Mouse (Mus musculus) CH12.LX (cell line): ENCODE data around the gene Muc3. TPM values are rescaled to one million over a fixed set of nuclear protein-coding genes. Genes with fewer than 3 reads are reported as not detected.

Experiments used
- DNase-seq: peaks from one replicate; pipeline ENCODE4 v3.0.0-alpha.2; 2013; ENCODE audit errors: extremely low read depth
- H3K27ac ChIP-seq: 2 replicates; pipeline ENCODE4 v1.5.1; 2012; ENCODE audit warnings: low read depth, mild to moderate bottlenecking, control low read depth, moderate library complexity; ENCODE audit not compliant: insufficient read depth
- H3K27me3 ChIP-seq: replicated peaks from 2 replicates; pipeline ENCODE3; 2012; ENCODE audit warnings: inconsistent platforms
- H3K36me3 ChIP-seq, 2 experiments: replicated peaks in 1 of 2; 2 replicates each; pipeline versions ENCODE3 to v1.6.1; 2012; ENCODE audit warnings: inconsistent platforms in 1 of 2, low read length in 1 of 2, mild to moderate bottlenecking in 1 of 2, mixed read lengths in 1 of 2, moderate library complexity in 1 of 2; ENCODE audit not compliant: control insufficient read depth in 1 of 2, insufficient read depth in 1 of 2
- H3K4me1 ChIP-seq, 2 experiments: 2 replicates each; pipeline ENCODE4 v1.6.1; 2012; ENCODE audit warnings: inconsistent platforms in 1 of 2, moderate library complexity in 1 of 2; ENCODE audit not compliant: insufficient read depth in 2 of 2, control insufficient read depth in 1 of 2
- H3K4me2 ChIP-seq: 2 replicates; pipeline ENCODE4 v1.6.1; 2012; ENCODE audit warnings: low read depth, mild to moderate bottlenecking, control low read depth; ENCODE audit not compliant: poor library complexity, insufficient read depth, severe bottlenecking
- H3K4me3 ChIP-seq, 3 experiments: fragments of 150-350 bp in 1 of 3; sonication (generic) in 1 of 3; replicated peaks in 1 of 3; 2 replicates each; pipeline versions ENCODE3 to v1.5.1; 2011 to 2012; ENCODE audit warnings: low read depth in 2 of 3, low read length in 2 of 3, mild to moderate bottlenecking in 2 of 3, moderate library complexity in 2 of 3, control low read depth in 1 of 3, improper control_type of control experiment in 1 of 3, inconsistent platforms in 1 of 3, mixed read lengths in 1 of 3; ENCODE audit not compliant: poor library complexity in 1 of 3
- H3K79me2 ChIP-seq: replicated peaks from 2 replicates; pipeline ENCODE4 v1.6.1; 2012; ENCODE audit warnings: mild to moderate bottlenecking, moderate library complexity; ENCODE audit not compliant: control insufficient read depth, poor library complexity, insufficient read depth, severe bottlenecking; ENCODE audit errors: extremely low read depth
- H3K9ac ChIP-seq: 2 replicates; pipeline ENCODE4 v1.6.1; 2012; ENCODE audit warnings: low read depth, mild to moderate bottlenecking, control low read depth, moderate library complexity; ENCODE audit not compliant: insufficient read depth
- H3K9me3 ChIP-seq: replicated peaks from 2 replicates; pipeline ENCODE3; 2012; ENCODE audit warnings: low read length, inconsistent platforms, mixed read lengths
- CHD2 ChIP-seq: IDR thresholded peaks from 2 replicates; pipeline ENCODE4 v1.6.1; 2011; ENCODE audit warnings: low read length, improper control_type of control experiment
- CTCF ChIP-seq, 2 experiments: IDR thresholded peaks in 1 of 2; conservative IDR thresholded peaks in 1 of 2; 2 replicates each; pipeline ENCODE4 v1.5.1; 2011 to 2012; ENCODE audit warnings: low read depth in 2 of 2, low read length in 2 of 2, improper control_type of control experiment in 1 of 2, inconsistent platforms in 1 of 2, mild to moderate bottlenecking in 1 of 2, moderate library complexity in 1 of 2
- E2F4 ChIP-seq: IDR thresholded peaks from 2 replicates; pipeline ENCODE4 v1.6.1; 2011; ENCODE audit warnings: low read depth, low read length, improper control_type of control experiment; ENCODE audit not compliant: insufficient replicate concordance
- ELF1 ChIP-seq: IDR thresholded peaks from 2 replicates; pipeline ENCODE4 v1.6.1; 2014; ENCODE audit warnings: low read depth, mild to moderate bottlenecking, inconsistent platforms, low read length, improper control_type of control experiment
- EP300 ChIP-seq: IDR thresholded peaks from 2 replicates; pipeline ENCODE4 v1.6.1; 2011; ENCODE audit warnings: low read length, improper control_type of control experiment
- HCFC1 ChIP-seq: IDR thresholded peaks from 2 replicates; pipeline ENCODE4 v1.6.1; 2012; ENCODE audit warnings: low read depth, mild to moderate bottlenecking, inconsistent platforms, low read length, improper control_type of control experiment
- IRF4 ChIP-seq: IDR thresholded peaks from 2 replicates; pipeline ENCODE4 v1.6.1; 2014; ENCODE audit warnings: low read depth, mild to moderate bottlenecking, inconsistent platforms, low read length, improper control_type of control experiment
- JUN ChIP-seq: IDR thresholded peaks from 2 replicates; pipeline ENCODE4 v1.6.1; 2011; ENCODE audit warnings: low read depth, mild to moderate bottlenecking, low read length, improper control_type of control experiment, moderate library complexity; ENCODE audit not compliant: insufficient read depth
- MAFK ChIP-seq: IDR thresholded peaks from 2 replicates; pipeline ENCODE4 v1.6.1; 2011; ENCODE audit warnings: low read length, improper control_type of control experiment; ENCODE audit not compliant: insufficient replicate concordance
- MAZ ChIP-seq: IDR thresholded peaks from 2 replicates; pipeline ENCODE4 v1.6.1; 2012; ENCODE audit warnings: low read depth, mild to moderate bottlenecking, inconsistent platforms, low read length, improper control_type of control experiment, moderate library complexity
- MXI1 ChIP-seq: IDR thresholded peaks from 2 replicates; pipeline ENCODE4 v1.6.1; 2011; ENCODE audit warnings: mild to moderate bottlenecking, low read depth, low read length, improper control_type of control experiment
- MYC ChIP-seq: IDR thresholded peaks from 2 replicates; pipeline ENCODE4 v1.6.1; 2011; ENCODE audit warnings: low read depth, mild to moderate bottlenecking, improper control_type of control experiment, low read length
- NELFE ChIP-seq: IDR thresholded peaks from 2 replicates; pipeline ENCODE4 v1.6.1; 2011; ENCODE audit warnings: low read depth, low read length, improper control_type of control experiment
- NRF1 ChIP-seq: IDR thresholded peaks from 2 replicates; pipeline ENCODE4 v1.6.1; 2014; ENCODE audit warnings: low read depth, mild to moderate bottlenecking, inconsistent platforms, low read length, improper control_type of control experiment, moderate library complexity
- PAX5 ChIP-seq: IDR thresholded peaks from 2 replicates; pipeline ENCODE4 v1.6.1; 2012; ENCODE audit warnings: low read length, inconsistent platforms, mixed read lengths
- POLR2A ChIP-seq: IDR thresholded peaks from 2 replicates; pipeline ENCODE4 v1.6.1; 2011; ENCODE audit warnings: low read depth, mild to moderate bottlenecking, improper control_type of control experiment, low read length
- POLR2AphosphoS2 ChIP-seq: IDR thresholded peaks from 2 replicates; pipeline ENCODE4 v1.6.1; 2011; ENCODE audit warnings: low read depth, low read length, improper control_type of control experiment
- RAD21 ChIP-seq: IDR thresholded peaks from 2 replicates; pipeline ENCODE4 v1.6.1; 2011; ENCODE audit warnings: low read depth, mild to moderate bottlenecking, low read length, improper control_type of control experiment, moderate library complexity
- RCOR1 ChIP-seq: conservative IDR thresholded peaks from 2 replicates; pipeline ENCODE4 v1.6.1; 2012; ENCODE audit warnings: low read depth, mild to moderate bottlenecking, inconsistent platforms, low read length, improper control_type of control experiment
- SMC3 ChIP-seq: IDR thresholded peaks from 2 replicates; pipeline ENCODE4 v1.6.1; 2011; ENCODE audit warnings: low read depth, low read length, improper control_type of control experiment
- TBP ChIP-seq: conservative IDR thresholded peaks from 2 replicates; pipeline ENCODE4 v1.6.1; 2011; ENCODE audit warnings: low read depth, low read length, improper control_type of control experiment
- TCF12 ChIP-seq: IDR thresholded peaks from 2 replicates; pipeline ENCODE4 v1.6.1; 2014; ENCODE audit warnings: low read depth, mild to moderate bottlenecking, inconsistent platforms, low read length, improper control_type of control experiment
- UBTF ChIP-seq: IDR thresholded peaks from 2 replicates; pipeline ENCODE4 v1.6.1; 2012; ENCODE audit warnings: low read depth, mild to moderate bottlenecking, inconsistent platforms, low read length, improper control_type of control experiment, moderate library complexity
- USF1 ChIP-seq: IDR thresholded peaks from 2 replicates; pipeline ENCODE4 v1.6.1; 2014; ENCODE audit warnings: low read depth, mild to moderate bottlenecking, inconsistent platforms, low read length, improper control_type of control experiment
- ZC3H11A ChIP-seq: IDR thresholded peaks from 2 replicates; pipeline ENCODE4 v1.6.1; 2012; ENCODE audit warnings: low read depth, mild to moderate bottlenecking, inconsistent platforms, low read length, improper control_type of control experiment
- ZKSCAN1 ChIP-seq: IDR thresholded peaks from 2 replicates; pipeline ENCODE4 v1.6.1; 2012; ENCODE audit warnings: low read depth, inconsistent platforms, low read length, improper control_type of control experiment, borderline replicate concordance
- ZMIZ1 ChIP-seq: IDR thresholded peaks from 2 replicates; pipeline ENCODE4 v1.6.1; 2012; ENCODE audit warnings: low read depth, mild to moderate bottlenecking, inconsistent platforms, low read length, improper control_type of control experiment
- dilution Hi-C: fragments of 300-500 bp; cut with MboI; formaldehyde crosslinking; loops from 2 replicates; pipeline ENCODE4 v1.14.3; 2020; ENCODE audit warnings: low sequenced_read_pairs; ENCODE audit not compliant: extremely low pct_unique_long_range_greater_than_20kb, extremely low pct_ligation_motif_present
- in situ Hi-C: fragments of 300-500 bp; cut with MboI; formaldehyde crosslinking; loops from 3 replicates; pipeline ENCODE4 v1.14.3; 2019; ENCODE audit warnings: low sequenced_read_pairs, low pct_ligation_motif_present, low pct_unique_long_range_greater_than_20kb, mixed read lengths
- polyA plus RNA-seq: library from polyadenylated mRNA; unstranded; fragments of >175 nt; gene quantifications from 2 replicates; pipeline ENCODE4 v1.2.1, GENCODE M21; 2012; ENCODE audit warnings: low read depth; ENCODE audit not compliant: insufficient read length
- total RNA-seq, 2 experiments: library from RNA; depleted of rRNA; stranded (reverse); fragments of 300-350 nt in 1 of 2; fragments of >200 nt in 1 of 2; gene quantifications; 2 replicates each; pipeline ENCODE4 v1.2.3; 2012 to 2014

The Muc3 gene
- total and polyA plus RNA-seq, 3 experiments = 0.13 TPM; not detected in 2

- H3K79me2 ChIP-seq = no peaks in the 10 kb centered on the region
- dilution Hi-C loops = no loop called here
- H3K4me2 ChIP-seq = no peak overlapping the region
- H3K27me3 ChIP-seq = no peaks in the 10 kb centered on the region
- peaks cover 0 to 14% of the 10 kb centered on the region in 2 experiments for H3K36me3 ChIP-seq
- in situ Hi-C loops = no loop called here
- TF ChIP-seq MAZ (no peak), NELFE (no peak), PAX5 (no peak), CHD2 (no peak), ZMIZ1 (no peak), TCF12 (no peak), POLR2A (no peak), HCFC1 (no peak), USF1 (no peak), MYC (no peak), E2F4 (no peak), ZC3H11A (no peak), UBTF (no peak), CTCF (conservative IDR thresholded peaks at IDR 0.05 in 1 of 2, IDR thresholded peaks at IDR 0.05 in 1 of 2; ENCODE audit: low read depth in 2 of 2, low read length in 2 of 2) (no peak), TBP (no peak), JUN (no peak), RAD21 (no peak)
- no peak overlapping the region for H3K9ac ChIP-seq
- peaks cover 6% of the 10 kb centered on the region for H3K9me3 ChIP-seq
- no peak overlapping the region for H3K27ac ChIP-seq
- H3K4me1 ChIP-seq = no peaks in the 10 kb centered on the region
- no peak for DNase-seq
- no peak overlapping the region for H3K4me3 ChIP-seq
Observed at GRCm38 (mm10) chr5:137100660-137101059, 48.5 kb downstream of the Muc3 start.

GRCm38 (mm10) chr5:137098418-137098817 lies 50.7 kb downstream of the Muc3 start:
- Histone ChIP-seq H3K9ac (no peak overlapping the region), H3K4me2 (no peak overlapping the region), H3K27me3 (no peaks in the 10 kb centered on the region)

More at GRCm38 (mm10) chr5:137098418-137098817, 50.7 kb downstream of the Muc3 start:
- Histone ChIP-seq H3K27ac (no peak overlapping the region), H3K9me3 (peaks cover 8% of the 10 kb centered on the region), H3K4me3 (no peak overlapping the region), H3K79me2 (no peaks in the 10 kb centered on the region), H3K4me1 (peaks cover 0 to 4% of the 10 kb centered on the region in 2 experiments; a peak in 1 of 4 replicates), H3K36me3 (no peaks in the 10 kb centered on the region)
- dilution Hi-C loops = no loop called here
- no peak for DNase-seq
- in situ Hi-C loops = no loop called here
- TF ChIP-seq MAFK = no peak
- TF ChIP-seq NELFE = no peak
- no peak for TF ChIP-seq ZC3H11A
- TF ChIP-seq MXI1 = no peak
- no peak for TF ChIP-seq EP300
- no peak for TF ChIP-seq SMC3
- no peak for TF ChIP-seq ELF1
- TF ChIP-seq NRF1 = no peak
- TF ChIP-seq TBP = no peak
- no peak for TF ChIP-seq CTCF (conservative IDR thresholded peaks at IDR 0.05 in 1 of 2, IDR thresholded peaks at IDR 0.05 in 1 of 2; ENCODE audit: low read depth in 2 of 2, low read length in 2 of 2)
- TF ChIP-seq MAZ = no peak
- TF ChIP-seq ZKSCAN1 = no peak
- TF ChIP-seq POLR2AphosphoS2 = no peak
- no peak for TF ChIP-seq MYC
- no peak for TF ChIP-seq IRF4
- TF ChIP-seq JUN = no peak
- TF ChIP-seq RCOR1 = no peak
- TF ChIP-seq, all 38 proteins: peak for 0
